Mouse (Mus musculus) ES-Bruce4 (cell line): ENCODE data around the gene Spa17.

Source experiments
- CTCF ChIP-seq: IDR thresholded peaks from one replicate; pipeline ENCODE4 v1.8.1; 2011; ENCODE audit warnings: low read depth, low read length
- EP300 ChIP-seq: IDR thresholded peaks from 2 replicates; pipeline ENCODE4 v1.6.1; 2011; ENCODE audit warnings: low read depth, low read length; ENCODE audit not compliant: insufficient read depth
- POLR2A ChIP-seq: IDR thresholded peaks from one replicate; pipeline ENCODE4 v1.8.1; 2011; ENCODE audit warnings: low read length; ENCODE audit not compliant: insufficient read depth

- TF ChIP-seq CTCF, result no peak
- no peak for TF ChIP-seq POLR2A
- TF ChIP-seq EP300, result no peak
Observed at GRCm38 (mm10) chr9:37590381-37590780, 23.1 kb downstream of the Spa17 start.
